Mouse (Mus musculus) embryonic facial prominence, embryonic 13.5 days (tissue): ENCODE measurements at regions not wholly inside any gene's neighbourhood (a gene's known extent, or its start where the extent isn't known, plus 50 kb on each side); places are given as distances from the start of the nearest gene placed in this dataset.

Source experiments
- ATAC-seq: fragments of 200-750 bp; cut with Nextera tagmentation; 2 replicates; pipeline ENCODE4 v1.8.0; 2017; ENCODE audit warnings: low read depth; ENCODE audit not compliant: insufficient number of reproducible peaks, insufficient read depth, low FRiP score, low TSS enrichment
- H3K27ac ChIP-seq: fragments of 300-500 bp; sonication (generic); 2 replicates; pipeline ENCODE4 v1.5.1; 2015; ENCODE audit warnings: moderate library complexity, mild to moderate bottlenecking, inconsistent platforms
- H3K27me3 ChIP-seq: fragments of 300-500 bp; sonication (generic); 2 replicates; pipeline ENCODE4 v1.6.1; 2015; ENCODE audit warnings: mild to moderate bottlenecking, inconsistent platforms
- H3K36me3 ChIP-seq: fragments of 300-500 bp; sonication (generic); 2 replicates; pipeline ENCODE4 v1.6.1; 2015; ENCODE audit warnings: mild to moderate bottlenecking, inconsistent platforms
- H3K4me1 ChIP-seq: fragments of 300-500 bp; sonication (generic); 2 replicates; pipeline ENCODE4 v1.6.1; 2015; ENCODE audit warnings: inconsistent platforms
- H3K4me2 ChIP-seq: fragments of 300-500 bp; sonication (generic); 2 replicates; pipeline ENCODE4 v1.6.1; 2015; ENCODE audit warnings: moderate library complexity, mild to moderate bottlenecking, inconsistent platforms
- H3K4me3 ChIP-seq: fragments of 300-500 bp; sonication (generic); 2 replicates; pipeline ENCODE4 v1.5.1; 2015; ENCODE audit warnings: mild to moderate bottlenecking, inconsistent platforms
- H3K9ac ChIP-seq: fragments of 300-500 bp; sonication (generic); 2 replicates; pipeline ENCODE4 v1.6.1; 2015; ENCODE audit warnings: mild to moderate bottlenecking, inconsistent platforms
- H3K9me3 ChIP-seq: fragments of 300-500 bp; sonication (generic); 2 replicates; pipeline ENCODE4 v1.6.1; 2016; ENCODE audit warnings: inconsistent platforms
- WGBS: fragments of 180-500 bp; shearing (Covaris S2); methylation state at CpG from one replicate; pipeline ENCODE4 v1.1.7; 2015; ENCODE audit warnings: mixed read lengths; 5-methylcytosine and 5-hydroxymethylcytosine counted together

GRCm38 (mm10) chr1:76392536-76392935, 846.5 kb downstream of the Slc4a3 start:
- no peak overlapping the region for H3K9ac ChIP-seq

DNA sequence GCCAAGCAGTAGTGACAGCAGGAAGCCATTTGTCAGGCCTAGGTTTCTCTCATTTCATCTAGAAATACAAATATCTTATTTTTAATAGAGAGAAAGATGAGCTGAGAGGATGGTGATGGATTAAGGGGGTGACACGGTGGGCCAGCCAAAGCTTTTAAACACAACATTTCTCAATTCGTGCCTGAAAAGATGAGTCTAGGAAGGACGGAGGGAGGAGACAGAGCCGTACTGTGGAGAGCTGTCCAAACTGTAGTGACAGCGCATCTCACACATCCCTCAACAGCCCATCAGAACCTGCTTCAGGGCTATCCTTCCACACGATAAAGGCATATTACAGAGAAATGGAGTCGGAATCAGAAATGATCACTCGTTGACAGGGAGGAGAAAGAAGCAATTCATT, 848.0 kb downstream of the Slc4a3 start:
- Histone ChIP-seq H3K36me3 (no peaks in the 10 kb centered on the region), H3K4me2 (no peak overlapping the region), H3K9ac (no peak overlapping the region), H3K9me3 (no peaks in the 10 kb centered on the region), H3K4me3 (no peak overlapping the region), H3K27ac (no peak overlapping the region), H3K27me3 (no peaks in the 10 kb centered on the region), H3K4me1 (no peaks in the 10 kb centered on the region)
- WGBS: 83% methylated on average over 8 of the region's 8 CpGs
- ATAC-seq: no peak

More at GRCm38 (mm10) chr1:76392536-76392935, 846.5 kb downstream of the Slc4a3 start:
- Histone ChIP-seq H3K4me1 (no peaks in the 10 kb centered on the region), H3K27me3 (no peaks in the 10 kb centered on the region), H3K9me3 (no peaks in the 10 kb centered on the region), H3K4me3 (no peak overlapping the region), H3K4me2 (no peak overlapping the region), H3K36me3 (no peaks in the 10 kb centered on the region), H3K27ac (no peak overlapping the region)
- WGBS: 60% methylated on average over 6 of the region's 6 CpGs
- ATAC-seq: no peak

DNA sequence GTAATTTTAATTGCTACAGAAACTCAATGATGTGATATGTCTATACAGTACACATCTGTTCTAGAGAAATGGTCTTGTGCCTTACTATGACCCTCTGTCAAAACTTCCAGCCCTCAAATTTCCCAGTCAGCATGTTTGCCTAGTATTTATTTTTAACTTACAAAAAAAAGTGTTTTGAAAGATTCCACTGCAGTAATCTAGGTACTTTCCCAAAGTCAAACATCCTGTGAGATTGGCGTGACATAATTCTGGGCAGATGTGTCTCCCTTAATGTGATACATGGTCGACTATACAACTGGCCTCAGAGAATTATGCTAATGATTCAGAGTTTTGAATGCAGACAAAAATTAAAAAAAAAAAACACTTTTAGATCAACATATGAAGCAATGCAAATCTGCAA, 856.8 kb downstream of the Slc4a3 start:
- Histone ChIP-seq H3K9me3 (no peaks in the 10 kb centered on the region), H3K4me3 (no peak overlapping the region), H3K4me2 (no peak overlapping the region), H3K36me3 (no peaks in the 10 kb centered on the region), H3K27ac (no peak overlapping the region), H3K4me1 (no peaks in the 10 kb centered on the region), H3K9ac (no peak overlapping the region), H3K27me3 (no peaks in the 10 kb centered on the region)
- ATAC-seq: no peak
- WGBS: 43% methylated on average over 2 of the region's 2 CpGs

- WGBS: 68% methylated on average over 4 of the region's 4 CpGs
Observed at GRCm38 (mm10) chr1:76404003-76404402, 857.9 kb downstream of the Slc4a3 start.

GRCm38 (mm10) chr1:76410813-76411212, 864.7 kb downstream of the Slc4a3 start:
- Histone ChIP-seq H3K4me1 (no peaks in the 10 kb centered on the region), H3K9ac (no peak overlapping the region), H3K4me2 (no peak overlapping the region), H3K4me3 (no peak overlapping the region), H3K27ac (no peak overlapping the region), H3K27me3 (no peaks in the 10 kb centered on the region), H3K9me3 (no peaks in the 10 kb centered on the region), H3K36me3 (no peaks in the 10 kb centered on the region)
- ATAC-seq: no peak
- WGBS: 90% methylated on average over 4 of the region's 4 CpGs

More at GRCm38 (mm10) chr1:76404003-76404402, 857.9 kb downstream of the Slc4a3 start:
- ATAC-seq: no peak
- H3K9me3 ChIP-seq: no peaks in the 10 kb centered on the region
- no peak overlapping the region for H3K9ac ChIP-seq
- H3K27ac ChIP-seq: no peak overlapping the region
- H3K27me3 ChIP-seq: no peaks in the 10 kb centered on the region
- no peaks in the 10 kb centered on the region for H3K4me1 ChIP-seq
- H3K4me3 ChIP-seq: no peak overlapping the region
- H3K4me2 ChIP-seq: no peak overlapping the region
- no peaks in the 10 kb centered on the region for H3K36me3 ChIP-seq

DNA sequence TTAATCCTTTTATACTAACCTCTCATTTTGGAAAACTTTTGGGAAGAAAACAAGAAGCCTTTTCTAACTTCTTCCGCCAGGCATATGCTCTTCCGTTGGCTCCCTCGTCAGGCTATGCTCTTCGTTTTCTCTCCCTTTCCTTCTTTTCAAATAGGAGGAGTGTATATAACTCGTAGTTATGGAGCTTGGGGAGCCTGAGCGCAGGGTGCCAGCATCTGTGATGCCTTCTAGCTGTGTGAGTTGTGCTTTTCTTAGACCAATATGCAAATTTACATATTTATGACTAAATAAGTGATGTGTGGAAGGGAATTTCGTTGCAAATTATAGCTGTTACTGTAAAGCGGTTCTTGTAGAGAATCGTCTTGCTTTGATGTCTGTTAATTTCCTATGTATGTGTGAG, 874.5 kb downstream of the Slc4a3 start:
- no peaks in the 10 kb centered on the region for H3K36me3 ChIP-seq
- H3K27me3 ChIP-seq: no peaks in the 10 kb centered on the region
- no peak overlapping the region for H3K4me3 ChIP-seq
- H3K4me1 ChIP-seq: no peaks in the 10 kb centered on the region
- H3K4me2 ChIP-seq: no peak overlapping the region
- 81% methylated on average over 9 of the region's 9 CpGs for WGBS
- no peak for ATAC-seq
- H3K27ac ChIP-seq: no peak overlapping the region
- no peak overlapping the region for H3K9ac ChIP-seq
- H3K9me3 ChIP-seq: no peaks in the 10 kb centered on the region

GRCm38 (mm10) chr1:76427439-76427838, 881.4 kb downstream of the Slc4a3 start:
- Histone ChIP-seq H3K9ac (no peak overlapping the region), H3K4me3 (no peak overlapping the region), H3K9me3 (no peaks in the 10 kb centered on the region), H3K4me2 (no peak overlapping the region), H3K27ac (no peak overlapping the region), H3K4me1 (no peaks in the 10 kb centered on the region), H3K27me3 (no peaks in the 10 kb centered on the region), H3K36me3 (no peaks in the 10 kb centered on the region)
- 73% methylated on average over 7 of the region's 7 CpGs for WGBS
- ATAC-seq: no peak

GRCm38 (mm10) chr1:76430041-76430610, 884.1 kb downstream of the Slc4a3 start:
- no peaks in the 10 kb centered on the region for H3K9me3 ChIP-seq
- no peaks in the 10 kb centered on the region for H3K27me3 ChIP-seq
- WGBS: 31% methylated on average over 6 of the region's 6 CpGs
- no peak overlapping the region; the same call in 1 of the 2 replicates for H3K27ac ChIP-seq
- no peak overlapping the region for H3K4me3 ChIP-seq
- H3K4me1 ChIP-seq: peaks cover 11% of the 10 kb centered on the region
- ATAC-seq: no peak
- H3K36me3 ChIP-seq: no peaks in the 10 kb centered on the region
- H3K9ac ChIP-seq: no peak overlapping the region
- no peak overlapping the region for H3K4me2 ChIP-seq

DNA sequence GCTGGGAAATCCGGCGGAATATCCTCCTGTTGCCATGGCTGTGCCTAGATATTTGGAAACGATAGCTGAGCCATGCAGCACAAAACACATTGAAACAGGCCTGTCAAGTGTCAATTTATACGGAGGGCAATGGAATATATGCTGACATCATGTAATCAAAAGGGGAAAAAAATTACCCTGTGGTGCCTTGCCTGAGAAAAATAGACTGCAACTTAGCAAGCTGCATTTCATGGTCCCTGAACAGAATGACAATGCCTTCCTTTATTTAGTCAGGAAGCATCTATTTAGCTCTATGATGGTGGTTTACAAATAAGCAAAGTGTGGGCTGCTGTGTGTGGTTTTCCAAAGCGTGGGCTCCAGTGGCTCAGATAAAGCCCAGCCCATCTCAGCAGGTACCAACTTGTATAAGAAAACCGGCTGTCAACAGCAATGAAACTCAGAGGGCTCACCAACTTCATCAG, 887.4 kb downstream of the Slc4a3 start:
- Histone ChIP-seq H3K27ac (no peak overlapping the region), H3K4me3 (no peak overlapping the region), H3K9ac (no peak overlapping the region), H3K27me3 (no peaks in the 10 kb centered on the region), H3K36me3 (no peaks in the 10 kb centered on the region), H3K9me3 (no peaks in the 10 kb centered on the region), H3K4me1 (peaks cover 11% of the 10 kb centered on the region), H3K4me2 (no peak overlapping the region)
- 32% methylated on average over 6 of the region's 6 CpGs for WGBS
- no peak for ATAC-seq

DNA sequence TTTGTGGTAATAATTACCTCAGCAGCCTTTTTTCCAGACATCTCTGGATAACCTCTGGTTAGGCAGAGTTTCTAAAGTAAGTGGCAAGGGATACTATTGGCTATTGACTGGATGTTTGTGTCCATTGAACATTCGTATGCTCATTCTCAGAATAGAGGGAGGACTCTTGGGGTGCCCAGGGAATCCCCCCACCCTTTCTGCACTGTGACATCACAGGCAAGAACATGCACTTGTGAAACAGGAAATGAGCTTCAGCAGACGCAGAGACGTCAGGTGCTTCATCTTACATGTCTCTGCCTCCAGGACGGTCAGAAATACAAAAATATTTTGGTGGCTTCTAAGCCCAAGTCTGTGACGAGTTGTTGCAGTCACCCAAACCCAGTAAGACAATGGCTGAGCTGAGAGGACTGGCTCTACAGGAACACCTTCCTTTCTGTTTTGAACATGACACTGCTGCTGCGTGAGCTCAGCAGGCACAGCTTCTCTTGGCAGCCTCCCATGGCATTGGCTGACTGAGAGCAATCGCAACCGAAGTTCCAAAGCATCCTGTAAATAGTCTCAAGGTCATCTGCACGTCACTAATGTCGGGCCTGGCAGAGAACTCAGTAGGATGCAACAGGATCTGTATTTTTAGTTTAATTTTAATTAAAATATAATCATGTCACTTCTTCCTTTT, 904.6 kb downstream of the Slc4a3 start:
- Histone ChIP-seq H3K4me2 (no peak overlapping the region), H3K4me1 (no peaks in the 10 kb centered on the region), H3K9me3 (no peaks in the 10 kb centered on the region), H3K27ac (no peak overlapping the region), H3K27me3 (no peaks in the 10 kb centered on the region), H3K9ac (no peak overlapping the region), H3K36me3 (no peaks in the 10 kb centered on the region), H3K4me3 (no peak overlapping the region)
- 70% methylated on average over 10 of the region's 10 CpGs for WGBS
- no peak for ATAC-seq

- H3K27me3 ChIP-seq: no peaks in the 10 kb centered on the region
- H3K4me3 ChIP-seq: no peak overlapping the region
- no peaks in the 10 kb centered on the region for H3K36me3 ChIP-seq
- H3K9me3 ChIP-seq: no peaks in the 10 kb centered on the region
- H3K27ac ChIP-seq: no peak overlapping the region
- H3K9ac ChIP-seq: no peak overlapping the region
- ATAC-seq: no peak
- WGBS: 83% methylated on average over 7 of the region's 7 CpGs
- no peak overlapping the region for H3K4me2 ChIP-seq
- H3K4me1 ChIP-seq: no peaks in the 10 kb centered on the region
Observed at GRCm38 (mm10) chr1:76453160-76453710, 907.2 kb downstream of the Slc4a3 start.

- H3K9ac ChIP-seq: no peak overlapping the region
- WGBS: 72% methylated on average over 2 of the region's 2 CpGs
- H3K4me1 ChIP-seq: no peaks in the 10 kb centered on the region; the same call in 1 of the 2 replicates
- no peak overlapping the region for H3K4me2 ChIP-seq
- no peaks in the 10 kb centered on the region for H3K9me3 ChIP-seq
- H3K36me3 ChIP-seq: no peaks in the 10 kb centered on the region
- no peak overlapping the region for H3K4me3 ChIP-seq
- no peak overlapping the region for H3K27ac ChIP-seq
- no peaks in the 10 kb centered on the region for H3K27me3 ChIP-seq
- ATAC-seq: no peak
Observed at GRCm38 (mm10) chr1:76466562-76466961, 920.5 kb downstream of the Slc4a3 start.
